Mouse (Mus musculus) G1E (cell line): ENCODE data around the gene Lamtor2.

Source experiments
- CTCF ChIP-seq: IDR thresholded peaks from 2 replicates; pipeline ENCODE4 v1.5.1; 2012; ENCODE audit warnings: low read depth, low read length, inconsistent platforms, mixed read lengths
- GATA1 ChIP-seq: IDR thresholded peaks from 2 replicates; pipeline ENCODE4 v1.6.1; 2012; ENCODE audit warnings: borderline replicate concordance, low read length, inconsistent platforms, mixed read lengths

DNA sequence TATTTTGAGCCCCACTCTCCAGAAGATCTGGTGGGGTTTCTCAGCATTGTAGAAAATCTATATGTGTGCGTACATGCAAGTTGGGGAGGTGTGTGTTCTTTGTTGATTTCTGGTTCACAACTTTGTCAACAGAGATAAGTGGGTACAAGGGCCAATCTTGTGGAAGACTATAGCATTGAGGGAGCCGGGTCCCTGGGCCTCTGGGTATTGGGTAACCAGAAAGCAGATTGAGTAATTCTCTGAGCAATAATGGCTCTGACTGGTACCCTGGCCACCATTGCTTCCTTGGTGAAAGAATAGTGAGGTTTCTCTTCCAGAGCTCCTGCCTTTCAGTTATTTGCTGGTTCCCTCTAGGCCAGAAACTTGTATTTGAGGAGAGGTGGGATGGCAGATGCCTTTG is 16.2 kb upstream of the Lamtor2 start:
- TF ChIP-seq CTCF, result no peak
- TF ChIP-seq GATA1, result no peak
